Mouse (Mus musculus) erythroid progenitor cell, adult 5-6 weeks (primary cell): Measurements from ENCODE around the gene Gm42906. TPM values are rescaled to one million over a fixed set of nuclear protein-coding genes. Genes with fewer than 3 reads are reported as not detected.
A peak's percentile ranks its signal among the peaks of the same experiment; 100 is the strongest.

Experiments
- ATAC-seq: replicated peaks from 2 replicates; pipeline ENCODE4 v1.8.0; 2016; ENCODE audit warnings: moderate number of reproducible peaks, mild to moderate bottlenecking, moderate TSS enrichment, inconsistent platforms; ENCODE audit not compliant: poor library complexity, low FRiP score, severe bottlenecking
- total RNA-seq, 2 experiments: library from RNA; stranded (forward) in 1 of 2; stranded (reverse) in 1 of 2; fragments of 150-400 nt in 1 of 2; fragments of 186-747, 209-891 nt in 1 of 2; gene quantifications; 2 replicates each; pipeline versions ENCODE4 v1.2.3 to v1.2.4; 2015 to 2017; ENCODE audit warnings: low replicate concordance in 2 of 2

The Gm42906 gene
- total RNA-seq, 2 experiments from 2014 or later = not detected

- ATAC-seq = no peak
Observed at GRCm38 (mm10) chr5:151333191-151333594, 94.8 kb downstream of the Gm42906 start.

DNA sequence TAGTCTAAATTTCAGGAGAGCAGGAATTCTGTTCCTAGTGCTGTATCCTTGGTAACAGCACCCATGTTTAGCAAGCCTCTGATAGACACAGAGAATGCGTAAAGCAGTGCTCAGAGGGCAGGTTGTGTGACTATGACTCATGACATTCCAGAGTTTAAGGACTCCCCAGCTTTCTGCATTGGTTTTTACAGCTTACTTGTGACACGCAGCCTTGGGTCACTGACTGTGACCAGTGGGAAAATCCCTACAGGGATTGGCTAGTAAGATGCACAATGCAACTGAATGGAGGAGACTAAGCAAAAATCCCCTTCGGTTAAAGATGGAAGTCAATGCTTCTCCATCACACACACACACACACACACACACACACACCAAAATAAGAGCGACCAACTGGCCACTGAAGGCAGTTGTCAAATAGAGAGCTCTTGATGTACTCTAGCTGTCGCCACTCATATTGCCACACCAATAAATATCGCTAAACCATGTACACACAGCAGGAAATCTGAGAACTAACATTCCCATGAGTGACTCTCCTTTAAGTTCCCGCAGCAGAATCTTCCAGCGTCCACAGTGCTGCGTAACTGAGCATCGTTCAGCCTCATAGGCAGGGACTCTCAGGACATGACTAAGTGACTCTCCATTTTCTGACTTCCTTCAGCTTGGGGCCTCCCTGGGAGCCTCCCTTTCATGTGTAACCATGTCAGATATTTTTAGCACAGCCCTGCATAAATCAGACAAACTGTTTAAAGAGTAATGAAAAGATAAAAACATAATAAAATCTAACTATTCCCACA, 112.0 kb downstream of the Gm42906 start:
- ATAC-seq = no peak

DNA sequence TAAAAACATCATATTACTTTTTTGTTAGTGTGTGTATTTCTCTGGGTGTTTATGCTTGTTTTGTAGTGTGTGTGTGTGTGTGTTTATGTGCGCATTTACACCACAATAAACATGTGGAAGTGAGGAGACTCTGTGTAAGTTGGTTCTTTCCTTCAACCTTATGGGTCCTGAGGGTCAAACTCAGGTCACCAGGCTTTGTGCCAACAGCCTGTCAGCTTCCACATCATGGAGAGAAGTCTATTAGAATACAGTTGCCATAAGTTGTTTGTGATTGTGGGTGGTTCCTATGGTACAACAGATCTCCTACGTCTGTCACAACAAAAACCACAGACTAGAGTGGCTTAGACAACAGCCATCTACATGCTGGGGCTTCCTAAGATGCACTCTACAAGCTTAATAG, 127.7 kb downstream of the Gm42906 start:
- ATAC-seq = no peak

GRCm38 (mm10) chr5:151299576-151299975, 128.4 kb downstream of the Gm42906 start:
- no peak for ATAC-seq

GRCm38 (mm10) chr5:151298371-151298770, 129.6 kb downstream of the Gm42906 start:
- no peak for ATAC-seq

DNA sequence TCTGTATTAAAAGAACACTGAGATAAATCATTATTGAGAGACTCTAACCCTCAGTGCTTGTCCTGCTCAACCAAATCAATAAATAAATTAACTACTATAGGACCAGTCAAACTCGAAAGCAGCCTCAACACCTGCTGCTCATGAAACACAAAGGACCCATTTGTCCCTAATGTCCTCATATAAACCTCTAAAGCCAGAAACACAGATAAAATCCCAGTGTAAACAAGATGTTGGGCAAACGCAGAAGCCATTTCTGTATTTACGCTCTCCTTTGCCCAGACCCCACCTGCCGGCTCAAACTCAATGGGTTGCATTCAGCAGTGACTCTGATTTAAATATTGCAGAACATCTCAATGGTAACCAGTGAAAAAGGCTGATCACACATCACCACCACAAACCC, 131.7 kb downstream of the Gm42906 start:
- no peak for ATAC-seq

DNA sequence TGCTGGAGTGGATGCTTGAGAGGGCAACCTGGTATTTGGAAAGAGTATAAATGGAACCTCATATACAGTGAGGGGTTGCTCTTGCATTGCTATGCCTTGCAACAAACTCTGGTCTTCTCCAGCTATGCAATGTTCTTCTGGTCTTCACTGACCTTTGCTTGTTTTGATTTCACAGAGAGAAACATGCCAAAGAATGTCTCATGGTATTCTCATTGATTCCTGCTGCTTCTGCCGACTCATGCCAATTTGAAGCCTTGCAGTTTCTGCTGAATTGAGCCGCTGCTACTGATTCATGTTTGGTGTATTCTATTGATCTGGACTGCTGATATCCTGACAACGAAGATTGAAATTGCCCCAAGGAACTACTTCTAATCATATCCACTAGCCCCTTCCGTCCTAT, 134.4 kb downstream of the Gm42906 start:
- ATAC-seq = no peak

DNA sequence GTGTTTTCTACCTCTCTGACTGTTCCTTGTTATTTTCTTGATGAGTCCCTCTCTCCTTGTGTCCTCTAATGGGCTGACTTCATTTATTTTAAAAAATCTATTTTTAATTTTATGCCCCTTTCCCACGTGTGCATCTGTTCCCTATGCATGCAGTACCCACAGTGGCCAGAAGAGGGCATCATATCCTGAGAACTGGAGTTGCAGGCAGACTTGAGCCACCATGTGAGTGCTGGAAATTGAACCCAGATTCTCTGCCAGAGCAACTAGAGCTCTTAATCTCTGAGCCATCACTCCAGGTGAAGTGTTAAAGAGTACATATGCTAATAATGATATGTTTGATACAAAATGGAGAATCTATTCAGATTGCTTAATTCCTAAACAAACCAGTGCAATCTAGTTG, 135.7 kb downstream of the Gm42906 start:
- 0 out of 2 replicates have a peak, but pooled peaks have one; percentile 52 for ATAC-seq

DNA sequence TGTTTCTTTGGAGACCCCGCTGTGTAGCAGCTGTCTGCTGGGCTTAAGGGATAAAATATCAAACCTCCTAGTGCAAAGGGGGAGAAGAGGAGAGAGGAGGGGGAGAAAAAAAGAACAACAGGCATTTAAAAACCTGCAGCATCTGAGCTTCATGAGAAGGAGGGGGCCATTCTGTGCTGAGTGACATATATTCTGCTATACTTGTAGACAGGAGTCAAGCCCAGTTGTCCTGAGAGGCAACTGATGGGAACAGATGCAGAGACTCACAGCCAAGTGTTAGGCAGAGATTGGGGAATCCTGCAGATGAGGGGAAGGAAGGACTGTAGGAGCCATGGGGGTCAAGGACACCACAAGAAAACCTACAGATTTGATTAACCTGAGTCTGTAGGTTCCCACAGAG, 141.6 kb downstream of the Gm42906 start:
- ATAC-seq = no peak

DNA sequence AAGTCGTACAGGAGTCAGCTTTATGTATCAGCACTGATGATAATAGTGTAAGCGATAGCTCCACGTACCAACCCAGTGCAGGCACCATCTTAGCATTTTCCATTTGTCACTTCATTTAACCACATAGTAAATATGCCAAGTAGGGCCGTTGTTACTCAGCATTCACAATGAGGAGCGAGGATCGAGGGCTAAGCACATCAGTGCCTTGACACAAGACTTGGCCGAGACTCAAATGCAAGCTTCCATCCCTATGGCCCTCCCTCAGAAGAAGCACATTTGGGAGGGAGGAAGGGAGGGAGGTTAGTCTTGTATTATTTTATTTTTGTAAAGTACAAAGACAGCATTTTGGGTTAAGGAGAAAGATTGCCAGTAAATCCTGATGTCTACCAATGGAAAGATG, 148.4 kb downstream of the Gm42906 start:
- ATAC-seq = no peak

GRCm38 (mm10) chr5:151277927-151278326, 150.0 kb downstream of the Gm42906 start:
- no peak for ATAC-seq

- no peak for ATAC-seq
Observed at GRCm38 (mm10) chr5:151275986-151276385, 152.0 kb downstream of the Gm42906 start.

- ATAC-seq = no peak
Observed at GRCm38 (mm10) chr5:151274265-151274664, 153.7 kb downstream of the Gm42906 start.

DNA sequence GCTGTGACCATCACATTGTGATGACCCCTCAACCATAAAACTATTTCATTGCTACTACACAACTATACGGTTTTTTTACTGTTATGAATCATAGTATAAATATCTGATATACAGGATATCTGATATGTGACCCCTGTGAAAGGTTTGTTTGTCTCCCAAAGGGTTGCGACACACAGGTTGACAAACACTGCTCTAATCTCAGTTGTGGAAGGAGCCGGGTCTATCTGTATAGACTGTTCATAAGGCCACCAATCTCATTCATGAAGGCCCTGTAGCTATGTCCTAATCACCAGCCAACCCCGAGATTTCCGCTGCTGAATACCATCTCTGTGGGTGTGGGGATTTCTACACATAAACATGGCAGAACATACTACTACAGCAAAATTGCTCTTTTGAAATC, 157.1 kb downstream of the Gm42906 start:
- no peak for ATAC-seq

DNA sequence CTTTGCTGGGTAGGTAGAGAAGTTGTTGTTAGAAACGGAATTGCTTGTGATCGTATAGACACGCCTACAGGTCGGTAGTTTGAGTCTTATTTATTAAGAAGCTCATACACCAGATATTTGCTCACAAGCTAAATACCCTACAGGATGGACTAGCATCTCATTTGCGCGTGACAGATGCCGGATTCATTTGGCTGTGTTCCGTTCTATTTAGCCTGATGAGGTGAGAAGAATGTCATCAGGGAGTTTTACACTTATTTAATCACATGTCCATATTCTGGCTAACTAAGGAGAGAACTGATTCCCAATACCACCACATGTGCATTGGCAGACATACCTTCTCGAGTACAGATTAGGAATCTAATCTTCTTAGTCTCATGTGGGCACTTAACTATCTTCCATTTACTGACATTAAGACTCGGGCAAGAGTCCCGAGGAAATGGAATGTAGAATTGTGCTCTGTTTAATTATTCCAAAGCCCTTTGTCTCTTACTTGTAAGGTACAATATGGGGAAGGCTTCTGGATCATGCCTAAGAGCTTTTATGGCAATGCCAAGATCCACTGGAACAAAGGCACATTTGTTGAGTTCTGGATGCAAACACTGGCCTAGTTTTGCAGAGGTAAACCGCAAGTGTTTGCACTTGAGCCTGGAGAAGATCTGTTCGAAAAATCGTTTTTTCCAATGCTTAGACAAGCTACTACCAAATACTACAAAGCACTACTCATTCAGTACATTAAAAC, 160.9 kb downstream of the Gm42906 start:
- no peak for ATAC-seq

DNA sequence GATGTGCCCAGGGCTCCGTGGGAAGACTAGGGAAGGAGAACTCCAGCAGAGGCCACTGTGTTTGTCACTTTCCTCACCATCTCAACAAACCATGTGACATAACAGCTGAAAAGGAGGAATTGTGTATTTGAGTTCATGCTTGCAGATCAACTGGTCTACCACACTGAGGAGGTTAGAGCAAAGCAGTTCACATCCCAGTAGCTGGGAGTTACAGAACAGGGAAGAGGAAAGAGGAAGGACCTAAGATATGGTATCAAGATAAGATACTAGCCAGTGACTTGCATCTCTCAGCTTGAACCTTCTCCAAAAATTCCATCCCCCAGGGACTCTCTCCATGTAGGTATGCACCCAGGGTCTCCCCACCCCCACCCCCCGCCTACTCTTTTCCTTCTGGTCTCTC, 166.4 kb downstream of the Gm42906 start:
- ATAC-seq = no peak

DNA sequence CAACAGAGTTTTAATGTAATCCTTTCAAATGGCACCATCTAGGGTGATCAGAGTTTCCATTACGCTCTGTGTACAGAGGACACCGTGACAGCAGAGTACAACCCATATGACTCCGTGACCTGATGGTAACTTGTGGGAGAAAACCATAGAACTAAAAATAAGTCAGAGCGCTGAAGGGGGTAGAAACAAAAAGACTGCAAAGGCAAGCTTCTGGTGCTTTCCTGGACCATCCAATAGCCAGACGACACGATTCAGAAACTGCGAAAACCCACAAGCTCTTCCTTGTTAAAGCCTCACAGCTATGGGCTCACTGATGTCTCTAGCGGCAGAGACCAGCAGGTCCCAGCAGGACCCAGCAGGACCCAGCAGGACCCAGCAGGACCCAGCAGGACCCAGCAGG, 175.8 kb downstream of the Gm42906 start:
- no peak for ATAC-seq

- ATAC-seq = no peak
Observed at GRCm38 (mm10) chr5:151251656-151252055, 176.3 kb downstream of the Gm42906 start.

DNA sequence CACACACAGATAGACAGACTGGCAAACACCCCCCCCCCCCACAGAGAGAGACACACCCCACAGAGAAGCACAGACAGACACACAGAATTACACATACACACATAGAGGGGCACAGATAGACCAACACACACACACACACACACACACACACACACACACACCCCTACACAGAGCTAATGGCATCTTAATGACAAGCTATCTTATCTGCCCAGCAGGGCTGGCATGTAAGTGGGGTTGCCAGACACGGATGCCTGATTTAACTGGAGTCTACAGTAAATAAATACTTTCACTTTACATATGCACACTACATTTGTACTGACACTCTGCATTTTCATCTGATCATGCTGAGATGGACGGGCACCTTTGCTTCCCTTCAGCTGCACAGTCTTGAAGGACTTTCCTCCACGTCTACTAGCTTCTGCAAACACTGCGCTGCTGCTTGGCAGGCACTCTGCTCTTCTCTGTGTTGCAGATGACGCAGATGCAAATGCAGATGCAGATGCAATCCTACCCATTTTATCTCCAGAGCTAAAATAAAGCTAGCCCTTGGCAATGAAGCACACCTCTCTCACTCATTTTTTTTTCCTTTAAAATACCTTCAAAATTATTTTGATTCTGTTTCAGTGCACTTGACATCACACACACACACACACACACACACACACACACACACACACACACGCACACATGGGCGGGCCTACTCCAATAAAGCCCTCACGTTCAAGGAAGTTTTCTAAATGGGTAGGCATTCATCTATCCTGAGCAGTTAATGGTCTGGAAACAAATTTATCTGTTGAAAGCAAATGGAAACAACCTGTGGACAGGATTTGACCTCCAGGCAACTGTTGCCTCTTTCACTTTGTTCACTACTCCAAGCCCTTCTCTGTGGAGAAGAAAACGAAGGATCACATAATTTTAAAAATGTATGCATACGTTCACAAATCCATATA, 179.0 kb downstream of the Gm42906 start:
- peak; percentile 77 for ATAC-seq

DNA sequence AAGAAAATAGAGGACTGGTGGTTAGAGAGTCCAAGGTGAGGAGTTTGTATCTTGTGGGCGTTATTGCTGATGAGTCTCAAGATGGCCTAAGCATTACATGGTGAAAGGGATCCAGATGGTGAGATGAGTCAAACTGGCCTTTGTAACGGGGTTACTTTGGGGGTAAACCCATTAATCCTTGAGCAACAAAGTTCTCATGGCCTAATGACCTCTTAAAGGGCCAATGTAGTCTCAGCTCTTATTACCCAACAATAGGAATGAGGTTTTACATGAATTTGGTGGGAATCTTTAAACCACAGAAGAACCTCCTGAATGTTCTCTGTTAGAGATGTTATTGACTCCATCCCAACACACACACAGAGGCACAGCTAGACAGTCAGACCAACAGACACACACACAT, 179.9 kb downstream of the Gm42906 start:
- no peak for ATAC-seq
